Mouse (Mus musculus): ENCODE measurements around the gene Olfr1342.
A peak's percentile ranks its signal among the peaks of the same experiment; 100 is the strongest.

Olfr1342 gene

GRCm38 (mm10) chr4:118692412-118692973, at the start of gene Olfr1342:
Gene Olfr1342 (minus strand): TSS chr4:118692756.
- peak; percentile 6 for DNase-seq (ENCODE audit: low read depth)

DNA sequence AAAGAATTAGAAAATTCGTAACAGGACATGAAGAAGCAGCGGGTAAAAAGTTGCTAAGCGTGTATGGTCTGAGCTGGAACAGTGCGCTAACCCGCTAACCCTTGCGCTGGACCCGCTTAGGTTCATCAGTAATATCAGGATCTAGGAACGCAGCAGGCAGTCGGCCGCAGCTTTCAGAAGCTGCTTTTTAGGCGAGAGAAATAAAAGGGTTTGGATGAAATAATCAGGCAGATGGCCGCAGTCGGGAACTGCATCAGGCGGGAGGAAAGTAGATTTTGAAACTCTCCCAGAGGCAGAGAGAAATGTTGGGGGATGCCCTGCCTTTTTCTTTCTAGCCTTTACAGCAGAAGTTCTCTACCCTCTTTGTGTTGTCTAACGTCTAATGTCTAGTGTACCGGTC, 49.3 kb upstream of the Olfr1342 start:
- no peak for DNase-seq (ENCODE audit: low read depth)

DNA sequence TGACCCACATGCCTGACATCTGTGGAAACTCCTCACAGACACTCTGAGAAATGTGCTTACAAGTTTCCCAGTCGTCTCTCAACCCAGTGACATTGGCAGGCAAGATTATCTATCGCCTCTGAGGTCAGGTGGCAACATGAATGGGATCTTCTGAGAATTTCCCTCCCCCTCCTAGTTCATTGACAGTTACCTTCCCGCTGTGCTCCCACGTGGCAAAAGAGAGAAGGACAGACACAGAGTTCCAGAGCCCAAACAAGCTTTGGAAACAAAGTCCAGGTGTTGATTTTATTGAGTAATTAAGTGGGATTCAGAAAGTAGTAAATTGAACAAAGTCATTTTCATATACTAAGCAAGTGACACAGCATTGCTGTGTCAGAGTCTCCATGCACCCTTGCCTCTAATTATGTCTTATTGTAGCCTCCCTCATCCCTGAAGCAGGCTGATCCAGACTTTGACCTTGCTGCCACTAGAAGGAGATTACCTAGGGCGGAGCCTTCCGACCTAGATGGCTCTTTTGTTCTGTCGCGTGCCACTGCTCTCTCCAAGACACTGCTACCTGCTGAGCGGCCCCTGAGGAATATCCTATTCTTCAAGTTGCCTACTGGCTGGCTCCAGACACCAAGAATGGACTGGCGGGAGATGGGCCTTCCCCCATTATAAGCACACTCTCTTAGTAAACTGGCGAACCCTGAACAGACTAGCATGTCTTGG, 48.6 kb upstream of the Olfr1342 start:
- no peak for DNase-seq (ENCODE audit: low read depth)

GRCm38 (mm10) chr4:118739574-118739973, 47.0 kb upstream of the Olfr1342 start:
- no peak for DNase-seq (ENCODE audit: low read depth)

DNA sequence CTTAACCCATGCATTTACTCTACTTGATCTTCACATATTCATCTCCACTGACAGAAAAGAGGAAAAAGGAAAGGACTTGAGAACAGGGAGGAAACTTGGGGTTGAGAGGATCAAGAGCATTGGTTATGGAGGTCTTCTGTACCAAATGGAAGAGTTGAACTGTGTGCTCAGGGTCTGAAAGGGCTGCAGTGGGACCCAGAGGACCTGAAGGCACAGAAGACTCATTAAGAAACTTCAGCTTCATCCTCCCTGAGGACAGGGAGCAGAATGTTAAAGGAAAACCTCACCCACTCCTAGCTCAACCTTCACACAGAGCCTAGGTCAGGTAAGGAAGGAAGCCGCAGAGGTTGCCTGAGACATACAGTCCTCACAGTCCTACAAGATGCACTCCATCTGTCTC, 39.3 kb upstream of the Olfr1342 start, which contains the start of gene Olfr1339:
Gene Olfr1339, plus strand, starts transcription at position 301 of the 400 bp plus-strand sequence.
- no peak for DNase-seq (ENCODE audit: low read depth)

DNA sequence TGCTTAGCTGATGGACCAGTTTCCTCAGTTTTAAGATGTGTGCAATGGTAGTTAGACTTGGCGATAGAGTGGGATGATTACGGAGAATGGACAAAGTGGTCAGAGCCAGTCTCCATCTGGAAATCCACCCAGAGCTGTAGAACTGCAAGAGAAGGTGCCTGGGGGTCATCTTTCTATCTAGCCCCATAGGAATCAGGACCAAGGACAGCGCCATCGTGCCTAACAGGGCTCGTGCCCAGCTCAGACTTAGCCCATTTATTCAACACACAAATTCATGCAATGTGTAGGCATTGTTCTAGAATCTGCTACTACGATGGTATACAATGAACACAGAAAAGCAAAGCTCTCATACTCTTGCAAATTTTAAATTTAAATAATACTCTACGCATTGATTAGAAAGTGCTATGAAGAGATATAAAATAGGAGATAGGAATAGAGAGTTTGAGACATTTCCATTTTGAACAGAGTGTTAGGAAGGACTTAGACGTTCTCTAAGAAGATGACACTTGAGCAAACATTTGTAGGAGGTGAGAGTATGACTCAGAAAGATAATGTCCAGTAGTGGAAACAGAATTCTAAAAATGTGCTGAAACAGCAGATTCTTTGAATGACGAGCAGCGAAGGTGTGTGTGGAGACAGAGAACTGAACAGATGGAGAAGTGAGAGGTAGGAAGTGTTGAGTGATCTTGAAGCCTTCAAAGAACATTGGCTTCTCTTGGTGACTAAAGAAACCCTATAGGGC, 29.4 kb upstream of the Olfr1342 start:
- DNase-seq (ENCODE audit: low read depth): peak; percentile 14

DNA sequence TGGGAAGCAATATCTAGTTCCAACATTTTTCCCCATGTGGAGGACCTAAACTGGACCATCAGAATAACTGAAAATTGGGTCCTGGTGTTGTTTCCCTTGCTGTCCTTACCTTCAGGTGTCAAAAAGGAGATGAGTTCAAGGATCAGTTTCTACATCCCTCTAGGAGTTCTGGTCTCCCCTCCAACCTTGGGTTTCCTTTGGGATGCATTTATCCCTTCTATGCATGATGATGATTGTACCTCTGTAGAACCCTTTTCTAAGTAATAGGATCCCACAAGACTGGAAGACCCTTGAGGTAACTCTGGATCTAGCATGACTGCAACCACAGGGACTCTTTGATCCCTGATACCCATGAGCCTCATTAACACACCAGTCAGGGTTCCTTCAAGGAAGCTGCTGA, 27.3 kb upstream of the Olfr1342 start, which contains the start of gene Olfr1340:
Gene Olfr1340, plus strand, starts transcription at position 301 of the 400 bp plus-strand sequence.
- DNase-seq (ENCODE audit: low read depth): no peak

GRCm38 (mm10) chr4:118711656-118712055, 19.1 kb upstream of the Olfr1342 start:
- no peak for DNase-seq (ENCODE audit: low read depth)

DNA sequence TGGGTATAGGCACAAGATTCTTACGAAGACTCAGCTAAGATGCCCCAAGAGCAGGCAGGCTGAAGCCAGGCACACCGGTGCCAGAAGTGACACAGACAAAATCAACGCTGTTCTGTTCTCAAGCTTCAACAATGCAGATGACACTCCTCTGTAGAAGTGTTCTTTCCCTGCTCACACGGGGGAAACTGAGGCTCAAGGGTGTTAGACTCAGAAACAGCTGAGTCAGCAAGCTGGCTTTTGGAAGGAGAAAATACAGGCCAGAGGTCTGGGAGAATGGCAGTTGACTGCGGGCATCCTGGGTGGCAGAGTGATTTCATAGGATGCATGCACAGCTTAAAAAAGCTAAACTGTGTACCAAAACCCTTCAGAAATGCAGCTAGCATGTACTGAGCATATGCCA, 15.5 kb upstream of the Olfr1342 start:
- DNase-seq (ENCODE audit: low read depth): no peak

DNA sequence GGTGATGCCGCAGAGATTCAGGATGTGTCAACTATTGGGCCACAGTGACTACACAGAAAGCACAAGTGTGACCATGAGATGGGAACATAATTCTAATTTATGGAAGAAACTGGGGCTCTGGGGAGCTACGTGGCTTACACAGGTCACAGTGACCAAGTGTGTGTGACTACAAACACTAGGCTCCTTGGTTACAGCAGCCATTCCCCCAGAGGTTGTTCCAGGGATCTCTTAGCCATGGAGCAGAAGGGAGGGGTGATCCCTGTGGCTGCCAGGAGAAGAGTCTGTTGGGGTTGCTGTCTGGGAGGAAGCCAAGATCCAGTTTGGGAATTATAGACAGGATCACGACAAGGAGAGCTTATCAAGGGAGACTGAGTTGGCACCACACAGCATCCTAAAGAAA, 10.7 kb upstream of the Olfr1342 start, which contains the start of gene Olfr1341:
Gene Olfr1341, plus strand, starts transcription at position 301 of the 400 bp plus-strand sequence.
- no peak for DNase-seq (ENCODE audit: low read depth)

- DNase-seq (ENCODE audit: low read depth): no peak
Observed at GRCm38 (mm10) chr4:118693812-118694211, 1.3 kb upstream of the Olfr1342 start.

GRCm38 (mm10) chr4:118687086-118687485, 5.5 kb downstream of the Olfr1342 start:
- no peak for DNase-seq (ENCODE audit: low read depth)

- no peak for DNase-seq (ENCODE audit: low read depth)
Observed at GRCm38 (mm10) chr4:118658652-118659051, 33.9 kb downstream of the Olfr1342 start, which contains the start of gene Olfr62. Gene Olfr62 (plus strand): TSS chr4:118658952.

- peak; percentile 35 for DNase-seq (ENCODE audit: low read depth)
Observed at GRCm38 (mm10) chr4:118645234-118645633, 47.3 kb downstream of the Olfr1342 start.

GRCm38 (mm10) chr4:118642346-118643190, 50.0 kb downstream of the Olfr1342 start:
- no peak for DNase-seq (ENCODE audit: low read depth)
